Mouse (Mus musculus) limb, embryonic 14.5 days (tissue): Measurements from ENCODE around the gene Fam136a. TPM values are rescaled to one million over a fixed set of nuclear protein-coding genes. Genes with fewer than 3 reads are reported as not detected.

Experiments used
- ATAC-seq: fragments of 200-750 bp; cut with Nextera tagmentation; 2 replicates; pipeline ENCODE4 v1.8.0; 2017; ENCODE audit warnings: low read depth, moderate number of reproducible peaks, moderate TSS enrichment; ENCODE audit not compliant: low FRiP score
- DNase-seq: peaks from one replicate; pipeline ENCODE4 v3.0.0-alpha.2; 2015; ENCODE audit warnings: low spot score
- H3K27ac ChIP-seq: fragments of 300-500 bp; sonication (generic); replicated peaks from 2 replicates; pipeline ENCODE4 v1.5.1; 2014; ENCODE audit warnings: low read depth, mild to moderate bottlenecking, low read length, moderate library complexity, mixed read lengths
- H3K27me3 ChIP-seq: fragments of 300-500 bp; sonication (generic); 2 replicates; pipeline ENCODE4 v1.6.1; 2014; ENCODE audit warnings: low read length, mixed read lengths; ENCODE audit not compliant: control insufficient read depth, insufficient read depth
- H3K36me3 ChIP-seq: fragments of 300-500 bp; sonication (generic); 2 replicates; pipeline ENCODE4 v1.6.1; 2014; ENCODE audit warnings: mild to moderate bottlenecking, low read length, moderate library complexity, mixed read lengths; ENCODE audit not compliant: control insufficient read depth, insufficient read depth
- H3K4me1 ChIP-seq: fragments of 300-500 bp; sonication (generic); 2 replicates; pipeline ENCODE4 v1.6.1; 2014; ENCODE audit warnings: antibody characterized with exemption, low read length, mixed read lengths; ENCODE audit not compliant: control insufficient read depth, insufficient read depth
- H3K4me2 ChIP-seq: fragments of 300-500 bp; sonication (generic); replicated peaks from 2 replicates; pipeline ENCODE4 v1.6.1; 2014; ENCODE audit warnings: low read depth, mild to moderate bottlenecking, low read length, moderate library complexity; ENCODE audit not compliant: severe bottlenecking
- H3K4me3 ChIP-seq: fragments of 300-500 bp; sonication (generic); replicated peaks from 2 replicates; pipeline ENCODE4 v1.5.1; 2014; ENCODE audit warnings: low read length
- H3K9ac ChIP-seq: fragments of 300-500 bp; sonication (generic); 2 replicates; pipeline ENCODE4 v1.6.1; 2014; ENCODE audit warnings: mild to moderate bottlenecking, low read depth, low read length, moderate library complexity; ENCODE audit not compliant: severe bottlenecking
- H3K9me3 ChIP-seq: fragments of 300-500 bp; sonication (generic); 2 replicates; pipeline ENCODE4 v1.6.1; 2016; ENCODE audit warnings: low read length; ENCODE audit not compliant: control insufficient read depth
- POLR2A ChIP-seq: fragments of 200-500 bp; IDR thresholded peaks from 2 replicates; pipeline ENCODE4 v1.8.0; 2012; ENCODE audit warnings: inconsistent platforms, mild to moderate bottlenecking, moderate library complexity, borderline replicate concordance; ENCODE audit not compliant: insufficient read depth, insufficient read length; ENCODE audit errors: extremely low read depth
- WGBS: fragments of 180-500 bp; shearing (Covaris S2); extraction: QIAGEN DNeasy Blood & Tissue Kit; methylation state at CpG from one replicate; pipeline ENCODE4 v1.1.7; 2014; 5-methylcytosine and 5-hydroxymethylcytosine counted together
- polyA plus RNA-seq, 2 experiments: library from polyadenylated mRNA; depleted of rRNA in 1 of 2; stranded (reverse) in 1 of 2; unstranded in 1 of 2; fragments of >200 nt; fragmentation: Nextera tagmentation in 1 of 2; extraction: Ambion mirVana in 1 of 2; gene quantifications; 2 replicates each; pipeline versions ENCODE4 v1.2.1 to v1.2.3; 2012 to 2014

The Fam136a gene
- polyA plus RNA-seq, 2 experiments: 51.0 to 109 TPM

GRCm38 (mm10) chr6:86391326-86391725, 25.9 kb downstream of the Fam136a start:
- peaks cover 68% of the 10 kb centered on the region for H3K36me3 ChIP-seq
- no peak for TF ChIP-seq POLR2A
- H3K27ac ChIP-seq: no peak overlapping the region
- no peak overlapping the region for H3K9ac ChIP-seq
- WGBS: 95% methylated on average over 5 of the region's 5 CpGs
- H3K4me1 ChIP-seq: peaks cover 14% of the 10 kb centered on the region; the same call in 1 of the 2 replicates
- H3K4me3 ChIP-seq: no peak overlapping the region
- no peak overlapping the region for H3K4me2 ChIP-seq
- ATAC-seq (no peak), DNase-seq (no peak)
- no peaks in the 10 kb centered on the region for H3K27me3 ChIP-seq
- H3K9me3 ChIP-seq: no peaks in the 10 kb centered on the region

DNA sequence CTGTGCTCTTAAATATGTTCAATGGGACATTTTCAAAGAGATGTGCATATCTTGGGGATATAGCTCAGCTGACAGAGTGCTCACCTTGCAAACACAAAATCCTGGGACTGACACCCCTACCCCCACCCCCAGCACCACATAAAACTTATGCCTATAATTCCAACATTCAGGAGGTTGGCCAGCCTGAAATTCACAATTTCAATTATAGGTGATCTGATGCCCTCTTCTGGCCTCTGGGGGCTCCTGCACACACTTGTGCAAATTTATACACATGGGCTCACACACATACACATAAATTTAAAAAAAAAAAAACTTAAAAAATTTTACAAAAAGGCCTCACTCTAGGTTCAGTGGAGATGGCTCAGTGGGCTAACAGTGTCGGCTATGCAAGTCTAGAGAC, 27.7 kb downstream of the Fam136a start:
- H3K27ac ChIP-seq: no peak overlapping the region
- no peak for ATAC-seq
- 100% methylated on average over 1 of the region's 1 CpGs for WGBS
- peaks cover 56% of the 10 kb centered on the region for H3K36me3 ChIP-seq
- no peak overlapping the region for H3K9ac ChIP-seq
- no peak for TF ChIP-seq POLR2A
- H3K4me2 ChIP-seq: no peak overlapping the region
- no peak overlapping the region for H3K4me3 ChIP-seq
- H3K4me1 ChIP-seq: peaks cover 18% of the 10 kb centered on the region
- H3K9me3 ChIP-seq: no peaks in the 10 kb centered on the region
- DNase-seq: no peak
- no peaks in the 10 kb centered on the region for H3K27me3 ChIP-seq

DNA sequence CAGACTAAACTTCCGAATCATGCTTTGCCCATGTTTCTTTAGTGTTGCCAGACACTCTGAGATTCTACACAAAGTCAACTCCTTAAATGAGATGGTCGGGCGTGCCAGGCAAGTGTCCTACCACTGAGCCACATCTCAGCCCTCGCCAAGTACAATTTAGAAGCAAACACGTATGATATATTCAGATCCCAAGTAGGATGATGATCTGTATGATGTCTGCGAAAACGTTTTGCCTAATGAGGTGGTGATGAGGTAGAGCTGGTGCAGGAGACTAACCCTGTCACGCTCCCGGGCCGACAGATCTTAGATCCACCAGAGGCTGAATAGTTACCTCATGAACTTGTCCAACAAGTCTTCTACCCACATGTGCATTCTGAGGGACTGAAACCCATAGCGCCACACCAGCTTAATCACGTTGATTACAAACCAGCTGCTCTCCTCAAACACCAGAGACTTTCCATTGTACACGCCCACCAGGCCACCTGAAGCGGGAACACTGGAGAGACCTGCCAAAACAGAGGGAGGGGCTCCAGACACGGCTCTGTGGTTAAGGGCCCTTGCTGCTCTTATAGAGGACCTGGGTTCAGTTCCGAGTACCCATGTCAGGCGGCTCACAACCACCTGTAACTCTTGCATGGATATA, 28.8 kb downstream of the Fam136a start:
- peaks cover 47% of the 10 kb centered on the region for H3K36me3 ChIP-seq

GRCm38 (mm10) chr6:86395021-86395420, 29.6 kb downstream of the Fam136a start:
- ATAC-seq (no peak), DNase-seq (no peak)
- Histone ChIP-seq H3K9ac (peak overlapping the region; percentile 81; the same call in 1 of the 2 replicates), H3K4me3 (no peak overlapping the region), H3K27ac (no peak overlapping the region), H3K9me3 (no peaks in the 10 kb centered on the region), H3K36me3 (peaks cover 38% of the 10 kb centered on the region), H3K27me3 (no peaks in the 10 kb centered on the region), H3K4me2 (peak overlapping the region; percentile 76; the same call in 1 of the 2 replicates), H3K4me1 (peaks cover 18% of the 10 kb centered on the region)
- WGBS: 78% methylated on average over 9 of the region's 9 CpGs
- TF ChIP-seq POLR2A: no peak

More for the DNA sequence above, 28.8 kb downstream of the Fam136a start:
- Histone ChIP-seq H3K9me3 (no peaks in the 10 kb centered on the region), H3K4me3 (no peak overlapping the region), H3K4me1 (peaks cover 18% of the 10 kb centered on the region), H3K27me3 (no peaks in the 10 kb centered on the region), H3K4me2 (no peak overlapping the region), H3K27ac (no peak overlapping the region), H3K9ac (no peak overlapping the region)
- no peak for TF ChIP-seq POLR2A
- 87% methylated on average over 17 of the region's 17 CpGs for WGBS
- DNase-seq: no peak
- no peak for ATAC-seq

GRCm38 (mm10) chr6:86395969-86396368, 30.5 kb downstream of the Fam136a start:
- no peak for DNase-seq
- H3K27ac ChIP-seq: no peak overlapping the region
- no peak for ATAC-seq
- peak overlapping the region; percentile 88 for H3K4me3 ChIP-seq
- WGBS: 35% methylated on average over 10 of the region's 10 CpGs
- no peak for TF ChIP-seq POLR2A
- peak overlapping the region; percentile 81 for H3K9ac ChIP-seq
- no peaks in the 10 kb centered on the region for H3K27me3 ChIP-seq
- H3K4me1 ChIP-seq: peaks cover 20% of the 10 kb centered on the region
- H3K36me3 ChIP-seq: peaks cover 29% of the 10 kb centered on the region
- no peaks in the 10 kb centered on the region for H3K9me3 ChIP-seq
- peak overlapping the region; percentile 76 for H3K4me2 ChIP-seq
